Mouse (Mus musculus) c-Kit-positive CD71-negative TER-119-negative erythroid progenitor cells, embryonic 14.5 days (primary cell): ENCODE measurements around the gene Cxcr6.
"Not testable (repeated sequence)": the region's sequence is repeated elsewhere in the genome, so short reads cannot be mapped to it uniquely, and the experiment has no call there.

ENCODE experiments used
- DNase-seq: peaks from one replicate; pipeline ENCODE4 v3.0.0-alpha.2; 2013; ENCODE audit warnings: low read depth

Gene Cxcr6

GRCm38 (mm10) chr9:123806267-123806666, at the start of gene Cxcr6:
Cxcr6 (plus strand) TSS chr9:123806475.
- no peak for DNase-seq

- DNase-seq: no peak
Measured at GRCm38 (mm10) chr9:123756752-123757151, 49.5 kb upstream of the Cxcr6 start.

- no peak for DNase-seq
Measured at GRCm38 (mm10) chr9:123757326-123757725, 48.9 kb upstream of the Cxcr6 start.

- no peak for DNase-seq
Measured at GRCm38 (mm10) chr9:123758156-123758555, 48.1 kb upstream of the Cxcr6 start.

- DNase-seq: no peak
Measured at GRCm38 (mm10) chr9:123758645-123759044, 47.6 kb upstream of the Cxcr6 start.

GRCm38 (mm10) chr9:123760806-123761205, 45.5 kb upstream of the Cxcr6 start:
- DNase-seq: no peak

GRCm38 (mm10) chr9:123762886-123763285, 43.4 kb upstream of the Cxcr6 start:
- DNase-seq: no peak

- no peak for DNase-seq
Measured at GRCm38 (mm10) chr9:123763771-123764170, 42.5 kb upstream of the Cxcr6 start.

GRCm38 (mm10) chr9:123766996-123767395, 39.3 kb upstream of the Cxcr6 start:
- DNase-seq: no peak

- DNase-seq: no peak
Measured at GRCm38 (mm10) chr9:123768443-123768842, 37.8 kb upstream of the Cxcr6 start.

- DNase-seq: no peak
Measured at GRCm38 (mm10) chr9:123769532-123769931, 36.7 kb upstream of the Cxcr6 start.

GRCm38 (mm10) chr9:123773299-123773698, 33.0 kb upstream of the Cxcr6 start:
- not testable (repeated sequence) for DNase-seq

GRCm38 (mm10) chr9:123788855-123789529, 17.3 kb upstream of the Cxcr6 start:
- DNase-seq: no peak

GRCm38 (mm10) chr9:123796174-123796573, 10.1 kb upstream of the Cxcr6 start:
- DNase-seq: peak; percentile 34

GRCm38 (mm10) chr9:123801527-123801926, 4.7 kb upstream of the Cxcr6 start:
- DNase-seq: no peak

GRCm38 (mm10) chr9:123802421-123802820, 3.9 kb upstream of the Cxcr6 start:
- no peak for DNase-seq

- no peak for DNase-seq
Measured at GRCm38 (mm10) chr9:123802896-123803295, 3.4 kb upstream of the Cxcr6 start.

GRCm38 (mm10) chr9:123805241-123805640, 1.0 kb upstream of the Cxcr6 start:
- DNase-seq: no peak

- no peak for DNase-seq
Measured at GRCm38 (mm10) chr9:123808583-123808982, 2.3 kb downstream of the Cxcr6 start.

- DNase-seq: no peak
Measured at GRCm38 (mm10) chr9:123811831-123812230, 5.6 kb downstream of the Cxcr6 start.

GRCm38 (mm10) chr9:123814326-123814725, 8.1 kb downstream of the Cxcr6 start:
- no peak for DNase-seq

GRCm38 (mm10) chr9:123814821-123815220, 8.5 kb downstream of the Cxcr6 start:
- no peak for DNase-seq

GRCm38 (mm10) chr9:123815444-123815843, 9.2 kb downstream of the Cxcr6 start:
- DNase-seq: no peak

GRCm38 (mm10) chr9:123815996-123816395, 9.7 kb downstream of the Cxcr6 start:
- no peak for DNase-seq
